Mouse (Mus musculus) intestine, embryonic 14.5 days (tissue): ENCODE data around the gene Pls1. TPM values are rescaled to one million over a fixed set of nuclear protein-coding genes. Genes with fewer than 3 reads are reported as not detected.

Experiments
- ATAC-seq: fragments of 200-750 bp; cut with Nextera tagmentation; replicated peaks from 2 replicates; pipeline ENCODE4 v1.8.0; 2017; ENCODE audit warnings: low read depth, moderate number of reproducible peaks, moderate TSS enrichment, moderate library complexity; ENCODE audit not compliant: low FRiP score, low TSS enrichment
- DNase-seq: peaks from one replicate; pipeline ENCODE4 v3.0.0-alpha.2; 2018; ENCODE audit warnings: low spot score
- H3K27ac ChIP-seq: fragments of 300-500 bp; sonication (generic); 2 replicates; pipeline ENCODE4 v1.5.1; 2014; ENCODE audit warnings: low read depth, mild to moderate bottlenecking, control low read depth
- H3K27me3 ChIP-seq: fragments of 300-500 bp; sonication (generic); replicated peaks from 2 replicates; pipeline ENCODE4 v1.6.1; 2014; ENCODE audit warnings: low read length, control low read depth; ENCODE audit not compliant: control insufficient read depth, insufficient read depth
- H3K36me3 ChIP-seq: fragments of 300-500 bp; sonication (generic); 2 replicates; pipeline ENCODE4 v1.6.1; 2014; ENCODE audit warnings: low read length, control low read depth; ENCODE audit not compliant: control insufficient read depth, insufficient read depth
- H3K4me1 ChIP-seq: fragments of 300-500 bp; sonication (generic); replicated peaks from 2 replicates; pipeline ENCODE4 v1.6.1; 2014; ENCODE audit warnings: low read length, control low read depth, mixed read lengths; ENCODE audit not compliant: control insufficient read depth, insufficient read depth
- H3K4me2 ChIP-seq: fragments of 300-500 bp; sonication (generic); 2 replicates; pipeline ENCODE4 v1.6.1; 2014; ENCODE audit warnings: low read length
- H3K4me3 ChIP-seq: fragments of 300-500 bp; sonication (generic); 2 replicates; pipeline ENCODE4 v1.5.1; 2014; ENCODE audit warnings: low read depth, low read length, control low read depth, mixed read lengths
- H3K9ac ChIP-seq: fragments of 300-500 bp; sonication (generic); 2 replicates; pipeline ENCODE4 v1.6.1; 2014; ENCODE audit warnings: mild to moderate bottlenecking, low read length
- H3K9me3 ChIP-seq: fragments of 300-500 bp; sonication (generic); 2 replicates; pipeline ENCODE4 v1.6.1; 2016; ENCODE audit warnings: low read length, control low read depth; ENCODE audit not compliant: control insufficient read depth
- WGBS: fragments of 180-500 bp; shearing (Covaris S2); extraction: QIAGEN DNeasy Blood & Tissue Kit; methylation state at CpG from one replicate; pipeline ENCODE4 v1.1.7; 2014; 5-methylcytosine and 5-hydroxymethylcytosine counted together
- polyA plus RNA-seq: library from polyadenylated mRNA; unstranded; fragments of >200 nt; fragmentation: Nextera tagmentation; extraction: Ambion mirVana; gene quantifications from 2 replicates; pipeline ENCODE4 v1.2.1, GENCODE M21; 2014

Gene Pls1
- polyA plus RNA-seq, 1 experiment from 2014 or later: 26.1 TPM

DNA sequence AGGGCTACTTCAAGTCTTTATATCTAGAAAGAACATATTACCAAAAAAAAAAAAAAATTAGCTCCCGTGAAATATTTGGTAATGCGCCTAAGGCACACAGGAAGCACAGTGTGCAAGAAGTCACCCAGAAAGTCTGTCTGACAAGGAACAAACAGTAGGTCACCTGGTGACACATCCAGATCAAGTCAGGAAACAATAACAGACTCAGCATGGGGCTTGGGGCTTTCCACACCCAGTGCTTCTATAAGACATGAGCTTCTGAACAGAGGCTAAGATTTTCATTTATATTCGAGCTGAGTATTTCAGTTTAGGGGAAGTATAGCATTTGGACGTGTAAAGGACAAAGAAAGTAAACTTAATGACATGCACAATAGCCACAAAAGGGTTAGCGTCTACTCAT is 49.3 kb downstream of the Pls1 start:
- no peak for DNase-seq
- no peak for ATAC-seq
- no peaks in the 10 kb centered on the region for H3K27me3 ChIP-seq
- WGBS: 88% methylated on average over 5 of the region's 5 CpGs
- no peak overlapping the region for H3K4me3 ChIP-seq
- no peak overlapping the region for H3K9ac ChIP-seq
- no peaks in the 10 kb centered on the region for H3K9me3 ChIP-seq
- 0 out of 2 replicates have a peak, but pooled peaks cover 4% of the 10 kb centered on the region for H3K4me1 ChIP-seq
- no peak overlapping the region for H3K4me2 ChIP-seq
- H3K27ac ChIP-seq: peak overlapping the region; percentile 54
- no peaks in the 10 kb centered on the region for H3K36me3 ChIP-seq

DNA sequence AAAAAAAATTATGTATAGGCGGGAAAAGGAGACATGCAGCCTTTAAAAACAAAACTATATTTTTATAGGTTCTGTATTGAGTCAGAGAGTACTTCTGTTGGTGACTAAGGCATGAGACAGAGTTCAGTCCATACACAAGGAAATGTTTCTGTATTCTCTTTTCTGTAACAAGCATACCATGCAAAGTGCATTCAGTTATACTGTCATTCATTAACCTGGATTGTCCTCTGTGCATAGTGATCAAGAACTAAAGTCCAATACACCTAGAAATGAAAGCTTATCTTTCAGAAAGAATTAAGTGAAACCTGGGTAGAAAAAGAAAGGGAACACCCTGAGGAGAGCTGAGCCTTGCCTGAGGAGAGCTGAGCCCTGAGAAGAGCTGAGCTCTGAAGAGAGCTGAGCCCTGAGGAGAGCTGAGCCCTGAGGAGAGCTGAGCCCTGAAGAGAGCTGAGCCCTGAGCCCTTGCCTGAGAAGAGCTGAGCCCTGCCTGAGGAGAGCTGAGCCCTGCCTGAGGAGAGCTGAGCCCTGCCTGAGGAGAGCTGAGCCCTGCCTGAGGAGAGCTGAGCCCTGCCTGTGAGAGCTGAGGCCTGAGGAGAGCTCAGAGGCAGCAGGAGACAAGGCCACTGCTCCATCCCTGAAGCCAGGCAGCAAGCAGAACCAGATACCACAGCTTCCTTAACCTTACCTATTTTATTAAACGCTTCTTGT is 49.9 kb downstream of the Pls1 start:
- Histone ChIP-seq H3K9ac (no peak overlapping the region), H3K4me2 (no peak overlapping the region), H3K4me1 (0 out of 2 replicates have a peak, but pooled peaks cover 4% of the 10 kb centered on the region), H3K4me3 (no peak overlapping the region), H3K27me3 (no peaks in the 10 kb centered on the region), H3K27ac (peak overlapping the region; percentile 54), H3K9me3 (no peaks in the 10 kb centered on the region), H3K36me3 (no peaks in the 10 kb centered on the region)
- no peak for DNase-seq
- peak; percentile 90 for ATAC-seq
- 77% methylated on average over 2 of the region's 2 CpGs for WGBS

DNA sequence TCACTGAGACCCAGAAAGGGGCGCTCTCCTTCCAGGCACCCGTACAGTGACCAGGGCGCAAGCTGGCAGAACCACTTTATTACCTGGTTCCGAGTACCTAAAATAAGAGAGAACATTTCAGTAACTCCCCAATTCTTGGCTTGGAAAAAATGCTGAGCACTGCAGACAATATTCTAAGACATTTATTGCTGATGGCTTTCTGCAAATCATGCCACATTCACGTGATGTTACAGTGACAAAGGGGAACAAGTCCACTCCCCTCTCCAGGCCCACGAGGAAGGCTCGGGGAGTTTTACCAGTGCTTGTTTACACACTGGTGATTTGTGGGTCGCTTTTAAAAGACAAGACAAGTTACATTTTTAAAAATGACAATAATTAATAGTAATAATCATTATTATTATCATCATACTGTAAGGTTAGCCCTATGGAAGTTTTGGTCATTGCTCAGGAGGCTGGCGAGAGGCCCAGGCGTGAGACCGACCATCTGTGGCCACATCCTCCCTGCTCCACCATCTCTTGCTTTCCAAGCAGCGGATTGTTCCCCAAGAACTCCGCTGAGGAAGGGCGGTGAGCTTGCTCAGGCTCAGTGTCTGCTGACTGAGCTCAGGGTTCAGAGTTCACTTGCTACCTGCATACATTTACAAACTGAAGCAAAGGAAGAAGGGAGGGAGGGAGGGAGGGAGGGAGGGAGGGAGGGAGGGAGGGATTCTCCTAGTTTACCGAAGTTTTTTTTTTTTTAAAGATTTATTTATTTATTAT is 50.9 kb downstream of the Pls1 start:
- WGBS: 71% methylated on average over 15 of the region's 15 CpGs
- DNase-seq (no peak), ATAC-seq (peak; percentile 32; the same call in 1 of the 2 replicates)
- H3K9me3 ChIP-seq: no peaks in the 10 kb centered on the region
- peak overlapping the region; percentile 33; the same call in 1 of the 2 replicates for H3K27ac ChIP-seq
- no peak overlapping the region for H3K9ac ChIP-seq
- no peaks in the 10 kb centered on the region for H3K36me3 ChIP-seq
- no peak overlapping the region for H3K4me2 ChIP-seq
- 0 out of 2 replicates have a peak, but pooled peaks cover 4% of the 10 kb centered on the region for H3K4me1 ChIP-seq
- H3K27me3 ChIP-seq: no peaks in the 10 kb centered on the region
- no peak overlapping the region for H3K4me3 ChIP-seq

DNA sequence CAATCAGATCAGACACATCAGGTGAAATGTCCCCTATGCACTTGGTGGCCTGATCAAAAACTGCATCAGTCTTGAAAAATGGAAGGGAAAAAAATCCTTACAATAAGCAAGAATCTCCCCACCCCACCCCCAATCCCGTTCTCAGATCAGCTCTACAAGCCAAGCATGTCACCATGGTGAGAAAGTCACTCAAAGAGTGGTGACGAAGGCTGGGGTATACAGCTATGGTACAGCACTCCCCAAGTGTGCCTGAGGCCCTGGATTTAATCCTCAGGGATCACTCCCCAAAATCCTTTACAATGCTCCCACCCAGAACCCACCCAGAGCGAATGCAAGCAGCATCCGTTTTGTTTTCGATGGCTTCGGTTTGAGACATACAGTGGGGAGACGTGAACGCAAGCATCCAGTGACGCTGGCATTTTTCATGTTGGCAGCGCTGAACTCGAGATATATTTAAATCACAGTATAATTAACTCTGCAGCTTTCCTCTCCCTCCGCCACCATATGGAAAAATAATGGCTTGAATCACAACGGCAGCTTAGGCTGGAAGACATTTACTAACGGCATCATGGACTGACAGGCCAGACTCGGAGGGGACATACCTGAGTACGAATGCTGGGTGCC is 60.1 kb downstream of the Pls1 start:
- Histone ChIP-seq H3K36me3 (no peaks in the 10 kb centered on the region), H3K4me2 (no peak overlapping the region), H3K9ac (no peak overlapping the region), H3K27me3 (no peaks in the 10 kb centered on the region), H3K4me1 (no peaks in the 10 kb centered on the region), H3K9me3 (no peaks in the 10 kb centered on the region), H3K4me3 (no peak overlapping the region), H3K27ac (no peak overlapping the region)
- ATAC-seq (no peak), DNase-seq (peak; percentile 21)
- 85% methylated on average over 16 of the region's 16 CpGs for WGBS

DNA sequence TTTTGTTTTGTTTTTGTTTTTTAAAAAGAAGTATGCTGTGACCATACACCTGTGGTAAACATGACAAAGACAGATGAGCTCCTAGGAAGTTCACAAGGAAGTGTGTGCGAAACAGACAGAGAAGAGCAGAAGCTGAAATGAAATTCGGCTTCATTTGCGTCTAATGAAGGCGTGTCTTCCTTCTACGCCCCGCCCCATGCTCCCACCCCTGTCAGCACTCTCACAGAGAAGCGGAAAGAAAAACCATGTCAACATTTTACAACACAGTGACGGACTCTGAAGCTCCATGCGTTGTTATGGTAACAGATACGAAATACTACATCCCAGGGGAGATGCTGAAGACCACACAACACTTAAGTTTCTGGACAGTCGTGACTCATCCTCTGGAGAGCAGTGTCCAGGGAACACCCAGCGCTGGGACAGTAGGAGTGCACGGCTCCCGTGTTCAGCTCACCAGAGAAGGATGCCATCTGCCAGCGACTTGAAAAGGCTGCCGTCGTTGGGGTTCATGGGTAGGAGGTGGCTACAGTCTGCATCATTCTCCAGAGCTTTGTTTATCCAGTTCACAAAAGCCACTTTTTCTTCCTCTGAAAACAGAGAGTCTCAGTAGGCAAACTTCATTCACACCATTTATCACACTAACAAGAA is 61.3 kb downstream of the Pls1 start:
- 77% methylated on average over 17 of the region's 17 CpGs for WGBS
- Histone ChIP-seq H3K27ac (no peak overlapping the region), H3K27me3 (no peaks in the 10 kb centered on the region), H3K4me1 (no peaks in the 10 kb centered on the region), H3K4me3 (no peak overlapping the region), H3K36me3 (no peaks in the 10 kb centered on the region), H3K4me2 (no peak overlapping the region), H3K9ac (no peak overlapping the region), H3K9me3 (no peaks in the 10 kb centered on the region)
- ATAC-seq (no peak), DNase-seq (peak; percentile 50)

DNA sequence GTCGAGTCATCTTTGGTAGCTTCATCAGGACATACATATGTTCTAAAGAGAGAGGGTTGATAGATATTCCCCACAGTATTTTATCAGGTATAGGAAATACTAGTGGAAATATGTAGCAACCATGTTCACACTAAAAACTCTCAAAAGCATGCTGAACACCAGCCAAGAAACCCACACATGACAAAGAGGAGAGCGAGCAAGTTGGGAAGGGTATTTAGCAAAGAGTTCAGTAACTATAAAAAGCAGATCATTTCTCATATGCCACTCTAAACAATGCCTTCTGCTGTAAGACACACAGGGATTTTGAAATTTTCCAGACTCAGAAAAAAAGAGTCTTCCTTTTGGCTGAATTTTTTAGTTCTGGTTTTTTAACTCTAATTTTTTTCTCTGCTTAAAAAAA is 73.4 kb downstream of the Pls1 start:
- Histone ChIP-seq H3K4me2 (no peak overlapping the region), H3K4me1 (no peaks in the 10 kb centered on the region; the same call in 1 of the 2 replicates), H3K9me3 (no peaks in the 10 kb centered on the region), H3K4me3 (no peak overlapping the region), H3K27ac (no peak overlapping the region), H3K9ac (no peak overlapping the region), H3K27me3 (no peaks in the 10 kb centered on the region), H3K36me3 (no peaks in the 10 kb centered on the region)
- DNase-seq (peak; percentile 10), ATAC-seq (no peak)
- WGBS: 41% methylated on average over 2 of the region's 2 CpGs

DNA sequence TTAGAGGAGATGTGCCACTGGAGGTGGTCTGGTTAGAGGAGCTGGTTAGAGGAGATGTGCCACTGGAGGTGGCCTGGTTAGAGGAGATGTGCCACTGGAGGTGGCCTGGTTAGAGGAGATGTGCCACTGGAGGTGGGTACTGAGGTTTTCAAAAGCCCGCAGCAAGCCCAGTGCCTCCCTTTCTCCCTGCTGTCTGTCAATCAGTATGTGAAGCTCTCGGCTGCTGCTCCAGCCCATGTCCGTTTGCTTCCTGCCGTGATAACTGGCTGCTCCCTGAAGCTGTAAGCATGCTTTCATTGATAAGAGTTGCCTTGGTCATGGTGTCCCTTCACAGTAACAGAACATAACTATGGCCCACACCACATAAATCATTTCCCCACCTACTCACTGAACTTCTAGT is 81.9 kb downstream of the Pls1 start:
- Histone ChIP-seq H3K4me3 (no peak overlapping the region), H3K9ac (no peak overlapping the region), H3K27me3 (no peaks in the 10 kb centered on the region), H3K27ac (no peak overlapping the region), H3K4me1 (no peaks in the 10 kb centered on the region), H3K36me3 (no peaks in the 10 kb centered on the region), H3K9me3 (no peaks in the 10 kb centered on the region), H3K4me2 (no peak overlapping the region)
- 83% methylated on average over 4 of the region's 4 CpGs for WGBS
- DNase-seq (peak; percentile 21), ATAC-seq (no peak)

DNA sequence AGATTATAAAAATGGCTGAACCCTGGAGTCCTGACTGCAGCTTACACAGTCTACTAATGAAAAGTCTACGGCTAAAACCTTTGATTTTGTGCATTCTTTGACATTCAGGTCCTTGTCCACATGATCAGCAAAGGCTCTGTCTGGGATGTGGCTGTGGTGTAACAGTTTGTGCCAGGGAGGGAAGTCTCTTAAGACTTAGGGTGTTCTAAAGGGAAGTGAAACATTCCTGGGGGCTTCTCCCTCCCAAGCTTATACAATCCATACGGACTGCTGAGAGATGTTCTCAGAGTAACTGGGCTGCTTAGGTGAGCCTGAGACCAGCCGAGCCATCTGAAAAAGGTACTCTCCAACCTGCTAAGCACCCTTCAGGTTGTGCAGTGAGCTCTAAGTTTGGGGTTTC is 82.9 kb downstream of the Pls1 start:
- no peak overlapping the region for H3K4me2 ChIP-seq
- no peaks in the 10 kb centered on the region for H3K36me3 ChIP-seq
- DNase-seq (peak; percentile 15), ATAC-seq (no peak)
- no peaks in the 10 kb centered on the region for H3K9me3 ChIP-seq
- no peak overlapping the region for H3K9ac ChIP-seq
- no peaks in the 10 kb centered on the region for H3K27me3 ChIP-seq
- H3K27ac ChIP-seq: no peak overlapping the region
- no peak overlapping the region for H3K4me3 ChIP-seq
- WGBS: 85% methylated on average over 3 of the region's 3 CpGs
- no peaks in the 10 kb centered on the region for H3K4me1 ChIP-seq
